Mouse (Mus musculus): Measurements from ENCODE around the gene Kndc1. TPM values are rescaled to one million over a fixed set of nuclear protein-coding genes. Genes with fewer than 3 reads are reported as not detected.

The Kndc1 gene
- 139 and 160 TPM in 2 replicates for polyA plus RNA-seq (2012; rRNA removed)

DNA sequence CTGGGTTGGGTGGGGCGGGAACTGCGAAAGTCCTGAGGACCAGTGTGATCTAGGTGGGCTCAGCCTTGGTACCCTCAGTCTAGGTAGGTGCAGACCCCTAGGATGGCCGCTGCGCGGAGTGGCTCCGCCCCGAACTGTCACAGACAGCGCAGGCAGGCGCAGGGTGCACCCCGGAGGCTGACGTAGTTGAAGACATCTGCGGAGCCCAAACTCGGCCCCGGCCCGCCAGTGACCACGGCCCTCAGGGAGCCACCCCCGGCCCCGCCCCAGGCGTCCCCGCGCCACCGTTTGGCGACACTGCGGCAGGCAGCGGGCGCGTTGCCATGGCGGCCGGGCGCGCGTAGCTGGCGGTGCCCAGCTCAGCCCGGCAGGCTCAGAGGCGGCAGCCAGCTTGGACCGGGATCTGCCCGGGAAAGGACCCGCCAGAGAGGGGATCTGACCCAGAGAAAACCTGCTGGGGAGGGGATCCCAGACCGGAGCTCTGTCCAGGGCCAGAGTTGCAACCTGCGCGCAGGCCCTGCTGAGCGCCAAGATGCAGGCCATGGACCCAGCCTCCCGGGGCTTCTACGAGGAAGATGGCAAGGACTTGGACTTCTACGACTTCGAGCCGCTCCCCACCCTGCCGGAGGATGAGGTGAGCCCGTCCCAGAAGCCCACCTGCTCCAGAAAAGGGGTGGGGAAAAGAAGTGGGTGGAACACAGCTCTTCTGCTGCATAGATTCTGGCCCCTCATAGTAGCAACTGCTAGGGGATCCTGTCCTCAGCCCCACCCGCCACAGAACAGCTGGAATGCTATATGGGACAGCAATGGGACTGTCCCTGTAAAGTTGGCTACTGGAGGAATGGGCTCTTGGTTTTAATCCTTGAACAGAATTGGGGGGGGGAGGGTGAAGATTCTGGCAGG, at the start of gene Kndc1:
TSS of gene Kndc1 (plus strand) at position 42 of the 903 bp plus-strand sequence.
- H3K27ac ChIP-seq (ENCODE audit: insufficient read depth, low read length): peak within 1 kb of the TSS; percentile 98

GRCm38 (mm10) chr7:139845101-139845500, 49.4 kb upstream of the Kndc1 start:
- 89% methylated on average over 2 of the region's 2 CpGs for WGBS
- H3K4me3 ChIP-seq (replicated peaks; ENCODE audit: insufficient read depth, low read depth, low read length): no peak overlapping the region
- DNase-seq: no peak
- H3K27ac ChIP-seq (ENCODE audit: insufficient read depth, low read length): no peak overlapping the region
- H3K27me3 ChIP-seq (ENCODE audit: control insufficient read depth, insufficient read depth, low read length): no peaks in the 10 kb centered on the region
- TF ChIP-seq POLR2A (IDR thresholded peaks at IDR 0.05; ENCODE audit: borderline replicate concordance, insufficient read depth, low read length) (no peak), CTCF (IDR thresholded peaks at IDR 0.05; ENCODE audit: borderline replicate concordance, insufficient read depth, low read depth, low read length) (no peak)
- peaks cover 3% of the 10 kb centered on the region; the same call in 1 of the 2 replicates for H3K4me1 ChIP-seq (ENCODE audit: control insufficient read depth, insufficient read depth, low read length)

More for the DNA sequence above, at the start of gene Kndc1:
- 1% methylated on average over 50 of the region's 50 CpGs for WGBS
- TF ChIP-seq POLR2A (IDR thresholded peaks at IDR 0.05; ENCODE audit: borderline replicate concordance, insufficient read depth, low read length) (peak; percentile 41; the same call in 1 of the 2 replicates), CTCF (IDR thresholded peaks at IDR 0.05; ENCODE audit: borderline replicate concordance, insufficient read depth, low read depth, low read length) (no peak)
- H3K4me1 ChIP-seq (ENCODE audit: control insufficient read depth, insufficient read depth, low read length): peaks cover 39% of the 10 kb centered on the region
- peak within 1 kb of the TSS; percentile 99 for H3K4me3 ChIP-seq (replicated peaks; ENCODE audit: insufficient read depth, low read depth, low read length)
- DNase-seq: peak; percentile 87 to 89
- no peaks in the 10 kb centered on the region for H3K27me3 ChIP-seq (ENCODE audit: control insufficient read depth, insufficient read depth, low read length)

- DNase-seq: no peak
- WGBS: 41% methylated on average over 6 of the region's 6 CpGs
- TF ChIP-seq POLR2A (IDR thresholded peaks at IDR 0.05; ENCODE audit: borderline replicate concordance, insufficient read depth, low read length): no peak
- TF ChIP-seq CTCF (IDR thresholded peaks at IDR 0.05; ENCODE audit: borderline replicate concordance, insufficient read depth, low read depth, low read length): no peak
- Histone ChIP-seq H3K4me1 (ENCODE audit: control insufficient read depth, insufficient read depth, low read length) (no peaks in the 10 kb centered on the region), H3K27me3 (ENCODE audit: control insufficient read depth, insufficient read depth, low read length) (no peaks in the 10 kb centered on the region), H3K4me3 (replicated peaks; ENCODE audit: insufficient read depth, low read depth, low read length) (no peak overlapping the region), H3K27ac (ENCODE audit: insufficient read depth, low read length) (no peak overlapping the region)
Measured at GRCm38 (mm10) chr7:139850152-139850551, 44.3 kb upstream of the Kndc1 start.

GRCm38 (mm10) chr7:139850677-139851076, 43.8 kb upstream of the Kndc1 start:
- WGBS: 80% methylated on average over 5 of the region's 5 CpGs
- TF ChIP-seq CTCF (IDR thresholded peaks at IDR 0.05; ENCODE audit: borderline replicate concordance, insufficient read depth, low read depth, low read length) (no peak), POLR2A (IDR thresholded peaks at IDR 0.05; ENCODE audit: borderline replicate concordance, insufficient read depth, low read length) (no peak)
- DNase-seq: no peak
- no peaks in the 10 kb centered on the region for H3K27me3 ChIP-seq (ENCODE audit: control insufficient read depth, insufficient read depth, low read length)
- no peaks in the 10 kb centered on the region for H3K4me1 ChIP-seq (ENCODE audit: control insufficient read depth, insufficient read depth, low read length)
- H3K4me3 ChIP-seq (replicated peaks; ENCODE audit: insufficient read depth, low read depth, low read length): no peak overlapping the region
- no peak overlapping the region for H3K27ac ChIP-seq (ENCODE audit: insufficient read depth, low read length)

- WGBS: 80% methylated on average over 6 of the region's 6 CpGs
- TF ChIP-seq CTCF (IDR thresholded peaks at IDR 0.05; ENCODE audit: borderline replicate concordance, insufficient read depth, low read depth, low read length) (no peak), POLR2A (IDR thresholded peaks at IDR 0.05; ENCODE audit: borderline replicate concordance, insufficient read depth, low read length) (no peak)
- Histone ChIP-seq H3K4me1 (ENCODE audit: control insufficient read depth, insufficient read depth, low read length) (no peaks in the 10 kb centered on the region), H3K27me3 (ENCODE audit: control insufficient read depth, insufficient read depth, low read length) (no peaks in the 10 kb centered on the region), H3K4me3 (replicated peaks; ENCODE audit: insufficient read depth, low read depth, low read length) (no peak overlapping the region), H3K27ac (ENCODE audit: insufficient read depth, low read length) (no peak overlapping the region)
- DNase-seq: no peak
Measured at GRCm38 (mm10) chr7:139851098-139851497, 43.4 kb upstream of the Kndc1 start.

DNA sequence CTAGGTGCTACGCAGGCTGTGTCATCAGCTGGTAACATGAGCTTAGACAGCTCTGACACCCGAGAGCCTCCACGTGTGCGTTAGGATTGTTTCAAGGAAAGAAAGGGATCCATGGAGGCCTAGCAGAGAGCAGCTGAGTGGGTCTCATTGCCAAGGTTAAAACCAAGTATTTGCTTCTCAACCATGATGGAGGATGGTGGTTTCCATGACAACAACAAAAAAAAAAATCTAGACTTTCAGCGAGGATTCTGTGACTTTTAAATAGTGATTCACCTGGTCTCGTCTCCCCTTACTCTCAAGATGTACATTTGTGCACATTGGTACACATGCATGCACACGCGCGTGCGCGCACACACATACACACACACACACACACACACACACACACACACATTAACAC, 39.2 kb upstream of the Kndc1 start:
- 84% methylated on average over 11 of the region's 11 CpGs for WGBS
- DNase-seq: no peak
- TF ChIP-seq CTCF (IDR thresholded peaks at IDR 0.05; ENCODE audit: borderline replicate concordance, insufficient read depth, low read depth, low read length) (no peak), POLR2A (IDR thresholded peaks at IDR 0.05; ENCODE audit: borderline replicate concordance, insufficient read depth, low read length) (no peak)
- no peaks in the 10 kb centered on the region for H3K27me3 ChIP-seq (ENCODE audit: control insufficient read depth, insufficient read depth, low read length)
- H3K4me1 ChIP-seq (ENCODE audit: control insufficient read depth, insufficient read depth, low read length): no peaks in the 10 kb centered on the region
- no peak overlapping the region for H3K27ac ChIP-seq (ENCODE audit: insufficient read depth, low read length)
- H3K4me3 ChIP-seq (replicated peaks; ENCODE audit: insufficient read depth, low read depth, low read length): no peak overlapping the region

DNA sequence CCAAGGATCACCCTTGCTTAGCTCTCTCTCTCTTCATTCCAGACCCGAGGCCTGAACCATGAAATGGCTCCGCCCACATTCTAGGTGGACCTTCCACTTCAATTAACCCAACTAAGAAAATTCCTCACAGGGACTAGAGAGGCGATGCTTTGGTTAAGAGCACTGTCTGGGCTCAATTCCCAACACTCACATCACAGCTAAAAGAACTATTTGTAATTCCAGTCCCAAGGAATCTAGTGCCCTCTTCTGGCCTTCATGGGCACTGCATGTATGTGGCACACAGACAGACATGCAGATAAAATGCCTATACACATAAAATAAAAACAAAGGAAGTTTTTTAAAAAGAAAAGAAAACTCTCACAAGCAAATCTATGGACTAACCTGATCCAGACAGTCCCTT, 33.1 kb upstream of the Kndc1 start:
- TF ChIP-seq POLR2A (IDR thresholded peaks at IDR 0.05; ENCODE audit: borderline replicate concordance, insufficient read depth, low read length) (no peak), CTCF (IDR thresholded peaks at IDR 0.05; ENCODE audit: borderline replicate concordance, insufficient read depth, low read depth, low read length) (peak; percentile 64; the same call in 1 of the 2 replicates)
- WGBS: 20% methylated on average over 3 of the region's 3 CpGs
- DNase-seq: peak; percentile 59 to 75

DNA sequence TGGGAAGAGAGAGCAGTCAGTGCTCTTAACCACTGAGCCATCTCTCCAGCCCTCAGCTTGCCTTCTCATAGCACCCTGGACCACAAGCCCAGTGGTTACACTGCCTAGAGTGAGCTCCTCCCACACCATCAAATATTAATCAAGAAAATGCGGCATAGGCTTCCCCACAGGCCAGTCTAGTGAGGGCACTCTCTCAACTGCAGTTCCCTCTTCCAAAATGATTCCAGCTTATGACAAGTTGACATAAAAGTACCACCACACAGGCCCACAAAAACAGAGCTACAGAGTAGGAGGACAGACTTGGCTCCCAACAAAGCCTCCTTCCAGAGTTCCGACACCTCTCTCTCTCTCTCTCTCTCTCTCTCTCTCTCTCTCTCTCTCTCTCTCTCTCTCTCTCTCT, 31.4 kb upstream of the Kndc1 start:
- no peak for DNase-seq
- Histone ChIP-seq H3K27ac (ENCODE audit: insufficient read depth, low read length) (no peak overlapping the region), H3K4me1 (ENCODE audit: control insufficient read depth, insufficient read depth, low read length) (peaks cover 4% of the 10 kb centered on the region), H3K27me3 (ENCODE audit: control insufficient read depth, insufficient read depth, low read length) (no peaks in the 10 kb centered on the region), H3K4me3 (replicated peaks; ENCODE audit: insufficient read depth, low read depth, low read length) (no peak overlapping the region)
- TF ChIP-seq CTCF (IDR thresholded peaks at IDR 0.05; ENCODE audit: borderline replicate concordance, insufficient read depth, low read depth, low read length): no peak
- TF ChIP-seq POLR2A (IDR thresholded peaks at IDR 0.05; ENCODE audit: borderline replicate concordance, insufficient read depth, low read length): no peak
- WGBS: 94% methylated on average over 2 of the region's 2 CpGs

More for the DNA sequence above, 33.1 kb upstream of the Kndc1 start:
- no peak overlapping the region for H3K27ac ChIP-seq (ENCODE audit: insufficient read depth, low read length)
- H3K4me1 ChIP-seq (ENCODE audit: control insufficient read depth, insufficient read depth, low read length): peaks cover 3% of the 10 kb centered on the region
- H3K4me3 ChIP-seq (replicated peaks; ENCODE audit: insufficient read depth, low read depth, low read length): no peak overlapping the region
- H3K27me3 ChIP-seq (ENCODE audit: control insufficient read depth, insufficient read depth, low read length): no peaks in the 10 kb centered on the region
